Mouse (Mus musculus) kidney, postnatal 4 days (tissue): Measurements from ENCODE around the gene Impdh2.

ENCODE experiments used
- DNase-seq, 2 experiments: peaks; one replicate each; pipeline ENCODE4 v3.0.0; 2021; ENCODE audit warnings: mixed read lengths in 2 of 2

The Impdh2 gene

GRCm38 (mm10) chr9:108560227-108560841, at the start of gene Impdh2:
TSS of gene Impdh2 (plus strand) at chr9:108560286.
- peak; percentile 97 to 98 for DNase-seq

GRCm38 (mm10) chr9:108516380-108517251, 43.5 kb upstream of the Impdh2 start, which contains the start of gene Qrich1:
TSS of gene Qrich1 (plus strand) at chr9:108516806.
- DNase-seq, result peak; percentile 95 to 97

- peak; percentile 91 to 94 for DNase-seq
Measured at GRCm38 (mm10) chr9:108517253-108517930, 42.7 kb upstream of the Impdh2 start.

GRCm38 (mm10) chr9:108517931-108518332, 42.2 kb upstream of the Impdh2 start:
- peak; percentile 58 to 67 for DNase-seq

GRCm38 (mm10) chr9:108521604-108522003, 38.5 kb upstream of the Impdh2 start:
- DNase-seq, result no peak

- no peak for DNase-seq
Measured at GRCm38 (mm10) chr9:108523341-108523740, 36.7 kb upstream of the Impdh2 start.

- no peak for DNase-seq
Measured at GRCm38 (mm10) chr9:108525400-108525799, 34.7 kb upstream of the Impdh2 start.

- DNase-seq, result no peak
Measured at GRCm38 (mm10) chr9:108530954-108531353, 29.1 kb upstream of the Impdh2 start.

- no peak for DNase-seq
Measured at GRCm38 (mm10) chr9:108531496-108531895, 28.6 kb upstream of the Impdh2 start.

GRCm38 (mm10) chr9:108540846-108541245, 19.2 kb upstream of the Impdh2 start:
- DNase-seq, result no peak

- no peak for DNase-seq
Measured at GRCm38 (mm10) chr9:108545986-108546385, 14.1 kb upstream of the Impdh2 start.

GRCm38 (mm10) chr9:108546875-108547274, 13.2 kb upstream of the Impdh2 start:
- no peak for DNase-seq

GRCm38 (mm10) chr9:108559169-108559568, 917 bp upstream of the Impdh2 start:
- DNase-seq, result no peak

GRCm38 (mm10) chr9:108563671-108564070, 3.6 kb downstream of the Impdh2 start:
- DNase-seq, result no peak

GRCm38 (mm10) chr9:108564131-108564530, 4.0 kb downstream of the Impdh2 start:
- no peak for DNase-seq

- peak in 1 of 2 experiments; percentile 51 for DNase-seq
Measured at GRCm38 (mm10) chr9:108565881-108566814, 6.1 kb downstream of the Impdh2 start.

- DNase-seq, result peak; percentile 98
Measured at GRCm38 (mm10) chr9:108566815-108567776, 7.0 kb downstream of the Impdh2 start, which contains the start of gene Ndufaf3. TSS of gene Ndufaf3 (minus strand) at chr9:108567434.

- peak in 1 of 2 experiments; percentile 47 for DNase-seq
Measured at GRCm38 (mm10) chr9:108567931-108568419, 7.9 kb downstream of the Impdh2 start.

- no peak for DNase-seq
Measured at GRCm38 (mm10) chr9:108568511-108568921, 8.4 kb downstream of the Impdh2 start.

GRCm38 (mm10) chr9:108569381-108570206, 9.5 kb downstream of the Impdh2 start, which contains the start of gene Dalrd3:
TSS of gene Dalrd3 (plus strand) at chr9:108569886.
- DNase-seq, result peak; percentile 94 to 97
